ENCODE assay signal across 8 mouse cellular contexts in the genomic region with DNA sequence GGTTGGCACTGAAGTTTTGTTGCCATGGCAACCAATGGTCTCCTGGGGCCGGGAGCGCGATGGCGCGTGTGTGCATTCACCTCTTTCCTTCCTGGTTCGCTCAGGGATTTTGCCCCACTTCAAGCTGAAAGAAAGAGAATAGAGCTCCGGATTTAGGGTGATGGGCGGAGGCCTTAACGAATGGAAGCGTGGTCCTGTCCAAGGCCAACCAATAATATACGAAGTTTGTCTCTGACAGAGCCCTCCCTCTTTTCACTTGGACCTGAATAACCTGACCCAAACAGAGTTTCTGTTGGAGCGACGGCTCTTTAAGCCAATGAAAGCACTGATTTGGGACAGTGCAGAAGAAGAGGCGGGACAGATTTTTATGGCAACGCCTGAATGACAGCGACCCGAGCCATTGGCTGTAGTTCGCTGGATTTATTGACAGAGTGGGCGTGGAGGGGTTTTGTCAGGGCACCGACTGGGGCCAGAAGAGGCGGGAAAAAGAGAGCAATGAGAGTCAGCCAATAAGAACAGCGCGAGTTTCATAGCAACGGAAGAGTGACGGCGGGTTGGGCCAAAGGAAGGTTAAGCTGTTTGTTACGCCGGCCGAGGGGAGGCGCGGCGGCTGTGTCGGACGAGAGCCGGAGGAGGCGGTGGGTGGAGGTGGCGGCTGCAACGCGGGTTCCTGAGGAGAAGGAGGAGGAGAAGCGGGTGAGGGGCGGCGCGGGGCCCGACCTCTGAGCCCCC. TPM values are rescaled to one million over a fixed set of nuclear protein-coding genes. Genes with fewer than 3 reads are reported as not detected.
DNase-seq lines count a peak whose midpoint lies in the region; ATAC-seq lines count a peak whose summit lies in the region.

Kmt5c (plus strand) TSS at position 572 of the 732 bp plus-strand sequence.

- peak within 1 kb of the TSS; percentile 82 for H3K27ac ChIP-seq in brown adipose tissue, adult 24 weeks (replicated peaks; ENCODE audit: low read depth, low read length)
- peak within 1 kb of the TSS; percentile 92 for H3K27ac ChIP-seq in heart, embryonic 13.5 days (replicated peaks)
- H3K27ac ChIP-seq in liver, embryonic 12.5 days, result peak within 1 kb of the TSS; percentile 98
- peak within 1 kb of the TSS; percentile 87 for H3K27ac ChIP-seq in stomach, embryonic 15.5 days

- peaks cover 2% of the 10 kb centered on the region for H3K4me1 ChIP-seq in brown adipose tissue, adult 24 weeks (ENCODE audit: control insufficient read depth, insufficient read depth, insufficient read length, low read length)
- H3K4me1 ChIP-seq in heart, embryonic 13.5 days, result peaks cover 38% of the 10 kb centered on the region
- H3K4me1 ChIP-seq in liver, embryonic 12.5 days, result peaks cover 51% of the 10 kb centered on the region
- H3K4me1 ChIP-seq in stomach, embryonic 15.5 days, result peaks cover 29% of the 10 kb centered on the region

- peaks cover 29% of the 10 kb centered on the region for H3K36me3 ChIP-seq in heart, embryonic 13.5 days
- H3K36me3 ChIP-seq in liver, embryonic 12.5 days, result peaks cover 30% of the 10 kb centered on the region
- H3K36me3 ChIP-seq in stomach, embryonic 15.5 days, result no peaks in the 10 kb centered on the region

- peak; percentile 98 for DNase-seq in CD4-positive, CD25-positive, alpha-beta regulatory T cell, adult 2 months (ENCODE audit: low read depth, low spot score)
- DNase-seq in fat pad, adult 2 months (ENCODE audit: extremely low read depth, low read depth, low spot score), result peak; percentile 100
- peak; percentile 98 for DNase-seq in kidney, postnatal 10 days
- DNase-seq in natural killer cell, adult 2 months (ENCODE audit: low spot score in 2 of 2), result peak; percentile 98

- peak within 1 kb of the TSS; percentile 87 for H3K4me2 ChIP-seq in heart, embryonic 13.5 days
- peak within 1 kb of the TSS; percentile 94 for H3K4me2 ChIP-seq in liver, embryonic 12.5 days
- peak within 1 kb of the TSS; percentile 77 for H3K4me2 ChIP-seq in stomach, embryonic 15.5 days

- peak within 1 kb of the TSS; percentile 79 for H3K4me3 ChIP-seq in brown adipose tissue, adult 24 weeks (ENCODE audit: insufficient read depth, low read depth, low read length)
- peak within 1 kb of the TSS; percentile 79 for H3K4me3 ChIP-seq in heart, embryonic 13.5 days
- H3K4me3 ChIP-seq in liver, embryonic 12.5 days, result peak within 1 kb of the TSS; percentile 86
- peak within 1 kb of the TSS; percentile 75 for H3K4me3 ChIP-seq in stomach, embryonic 15.5 days (replicated peaks)

- under 1% methylated on average over 39 of the region's 44 CpGs for WGBS in heart, embryonic 13.5 days
- under 1% methylated on average over 42 of the region's 44 CpGs for WGBS in liver, embryonic 12.5 days (ENCODE audit: insufficient replicate concordance)
- under 1% methylated on average over 37 of the region's 44 CpGs for WGBS in stomach, embryonic 15.5 days

- no peaks in the 10 kb centered on the region for H3K9me3 ChIP-seq in heart, embryonic 13.5 days
- no peaks in the 10 kb centered on the region for H3K9me3 ChIP-seq in liver, embryonic 12.5 days (replicated peaks)
- H3K9me3 ChIP-seq in stomach, embryonic 15.5 days, result no peaks in the 10 kb centered on the region

- H3K27me3 ChIP-seq in heart, embryonic 13.5 days (replicated peaks), result no peaks in the 10 kb centered on the region
- no peaks in the 10 kb centered on the region for H3K27me3 ChIP-seq in liver, embryonic 12.5 days (replicated peaks)
- no peaks in the 10 kb centered on the region for H3K27me3 ChIP-seq in stomach, embryonic 15.5 days (replicated peaks)

- peak within 1 kb of the TSS; percentile 92 for H3K9ac ChIP-seq in heart, embryonic 13.5 days
- peak within 1 kb of the TSS; percentile 93 for H3K9ac ChIP-seq in liver, embryonic 12.5 days
- peak within 1 kb of the TSS; percentile 80 for H3K9ac ChIP-seq in stomach, embryonic 15.5 days

- ATAC-seq in heart, embryonic 13.5 days (ENCODE audit: extremely low read depth, insufficient number of reproducible peaks, low FRiP score, low TSS enrichment), result peak; percentile 93
- ATAC-seq in liver, embryonic 12.5 days, result peak; percentile 88
- peak; percentile 95 for ATAC-seq in stomach, embryonic 15.5 days (ENCODE audit: insufficient read depth, low FRiP score, low read depth)

RNA-seq across cellular contexts. Expression of gene Kmt5c, which starts in this region (rescaled TPM):
- polyA plus RNA-seq in brown adipose tissue, adult 24 weeks (2012; ENCODE audit: insufficient read depth, insufficient read length, missing spikeins), result 20.0 and 25.7 TPM in 2 replicates
- 57.1 and 60.0 TPM in 2 replicates for polyA plus RNA-seq in heart, embryonic 13.5 days (2015; fragmentation: Nextera tagmentation; extraction: Ambion mirVana)
- polyA plus RNA-seq in liver, embryonic 12.5 days (2016; fragmentation: Nextera tagmentation; extraction: Ambion mirVana), result 79.0 and 79.5 TPM in 2 replicates
- 57.2 and 61.4 TPM in 2 replicates for polyA plus RNA-seq in stomach, embryonic 15.5 days (2015; fragmentation: Nextera tagmentation; extraction: Ambion mirVana)

Comparison
In these comparisons a context has a peak if more than half of its experiments do, and no peak if none do; other contexts are left out.
1. Peak in every context shown above with its lines: DNase-seq, ATAC-seq, H3K4me3 ChIP-seq and H3K27ac ChIP-seq.